Mouse (Mus musculus) cortical plate, adult 2 months (tissue): ENCODE data around the gene Lrrk1.

Source experiments
- CTCF ChIP-seq: fragments of 200-500 bp; IDR thresholded peaks from 2 replicates; pipeline ENCODE4 v1.5.1; 2011; ENCODE audit warnings: mild to moderate bottlenecking, control low read depth, low read length; ENCODE audit not compliant: insufficient read depth; ENCODE audit errors: extremely low read depth
- POLR2A ChIP-seq: fragments of 200-500 bp; IDR thresholded peaks from 2 replicates; pipeline ENCODE4 v1.6.1; 2011; ENCODE audit warnings: mild to moderate bottlenecking, low read length, control low read depth; ENCODE audit not compliant: insufficient read depth; ENCODE audit errors: extremely low read depth

- no peak for TF ChIP-seq CTCF
- no peak for TF ChIP-seq POLR2A
Measured at GRCm38 (mm10) chr7:66219794-66220227, 168.3 kb downstream of the Lrrk1 start.
